Mouse (Mus musculus) spleen, adult 12 weeks (tissue): Measurements from ENCODE around the gene Prok1.

Experiments used
- DNase-seq: peaks from one replicate; pipeline ENCODE4 v3.0.0; 2022; ENCODE audit warnings: low spot score

The Prok1 gene

GRCm38 (mm10) chr3:107239607-107240006 is at the start of gene Prok1:
Gene Prok1 (minus strand): TSS chr3:107239707.
- no peak for DNase-seq

GRCm38 (mm10) chr3:107287346-107287745 is 47.8 kb upstream of the Prok1 start:
- no peak for DNase-seq

- no peak for DNase-seq
Measured at GRCm38 (mm10) chr3:107286123-107286522, 46.6 kb upstream of the Prok1 start.

DNA sequence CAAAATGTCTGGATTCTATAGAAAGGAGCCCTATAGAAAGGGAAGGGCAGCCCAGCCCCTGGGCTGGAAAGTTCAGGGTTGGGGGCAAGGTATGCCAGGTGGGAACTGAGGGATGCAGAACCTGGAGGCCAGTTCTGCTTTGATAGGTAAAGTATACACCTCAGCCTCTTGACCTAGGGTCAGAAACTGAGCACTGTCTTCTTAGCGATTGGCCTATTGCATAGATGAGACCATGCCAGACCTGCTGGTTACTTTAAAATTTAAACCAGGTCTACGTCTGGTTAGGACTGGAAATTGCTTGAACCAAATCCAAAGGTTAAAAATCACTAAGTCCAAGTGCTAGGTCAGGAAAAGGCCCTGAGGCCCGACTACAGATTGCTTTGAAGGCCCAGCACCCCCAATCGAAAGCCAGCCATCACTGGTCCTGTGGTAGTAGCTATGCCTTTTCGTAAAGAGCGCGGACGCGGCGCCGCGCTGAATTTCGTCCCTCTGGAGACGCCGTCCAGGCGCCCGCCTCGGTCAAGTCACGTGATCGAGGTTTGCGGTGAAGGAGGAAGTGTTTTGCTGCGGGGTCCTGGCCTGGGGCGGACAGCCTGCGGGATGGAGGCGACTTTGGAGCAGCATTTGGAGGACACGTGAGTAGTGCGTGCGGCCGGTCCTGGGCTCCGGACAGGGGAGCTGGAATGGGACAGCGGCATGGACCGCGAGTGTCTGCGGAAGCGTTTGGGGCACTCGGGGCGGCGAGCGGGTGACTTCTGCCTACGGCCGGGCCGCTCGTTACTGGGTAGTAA is 39.2 kb upstream of the Prok1 start, which contains the start of gene Lamtor5:
TSS of gene Lamtor5 (plus strand) at position 380 of the 791 bp plus-strand sequence.
- peak; percentile 80 for DNase-seq

GRCm38 (mm10) chr3:107276626-107277025 is 37.1 kb upstream of the Prok1 start:
- DNase-seq: no peak

- DNase-seq: no peak
Measured at GRCm38 (mm10) chr3:107275996-107276395, 36.5 kb upstream of the Prok1 start.

- DNase-seq: no peak
Measured at GRCm38 (mm10) chr3:107275351-107275750, 35.8 kb upstream of the Prok1 start.

DNA sequence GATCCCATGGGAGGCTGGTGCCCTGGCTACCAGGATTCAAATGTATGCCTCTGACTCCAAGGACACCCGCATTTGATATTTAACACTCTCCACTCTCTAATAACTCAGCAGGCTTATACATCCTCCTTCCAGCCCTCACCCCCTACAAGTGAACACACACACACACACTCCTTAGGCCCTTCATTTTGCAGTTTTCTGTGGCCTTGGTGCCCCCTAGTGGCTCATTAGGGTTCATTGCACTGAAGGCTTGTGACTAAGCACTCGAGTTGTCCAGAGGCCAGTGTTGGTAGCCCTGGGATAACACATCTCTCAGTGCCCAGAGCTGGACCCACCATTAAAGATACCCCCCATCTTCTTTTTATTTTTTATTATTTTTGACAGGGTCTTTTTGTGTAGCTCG is 34.3 kb upstream of the Prok1 start:
- peak; percentile 20 for DNase-seq

- DNase-seq: no peak
Measured at GRCm38 (mm10) chr3:107272433-107272832, 32.9 kb upstream of the Prok1 start.

DNA sequence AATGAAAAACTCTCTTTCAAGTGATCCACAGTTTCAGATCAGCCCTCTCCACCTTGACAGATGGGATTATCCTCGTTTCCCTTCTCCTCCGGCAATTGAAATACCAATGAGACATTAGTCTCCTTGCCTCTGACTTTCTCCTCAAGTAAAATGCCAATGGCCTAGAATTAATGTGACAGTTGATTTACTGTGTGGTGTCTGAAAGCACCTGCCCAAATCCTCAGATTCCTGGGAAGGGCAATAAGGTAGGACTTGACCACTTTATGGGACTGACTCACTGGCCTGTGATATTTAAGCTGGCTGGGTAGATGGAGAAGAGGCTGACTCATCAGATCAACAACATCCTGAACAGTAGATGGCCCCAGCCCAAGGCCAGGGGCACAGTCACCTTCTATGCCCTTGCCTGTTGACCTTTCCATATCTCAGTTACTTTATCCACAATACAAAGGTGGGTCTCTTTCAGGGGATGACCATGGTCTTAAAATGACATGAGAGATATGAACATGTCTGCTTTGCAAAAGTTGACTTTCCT is 27.4 kb upstream of the Prok1 start:
- no peak for DNase-seq

DNA sequence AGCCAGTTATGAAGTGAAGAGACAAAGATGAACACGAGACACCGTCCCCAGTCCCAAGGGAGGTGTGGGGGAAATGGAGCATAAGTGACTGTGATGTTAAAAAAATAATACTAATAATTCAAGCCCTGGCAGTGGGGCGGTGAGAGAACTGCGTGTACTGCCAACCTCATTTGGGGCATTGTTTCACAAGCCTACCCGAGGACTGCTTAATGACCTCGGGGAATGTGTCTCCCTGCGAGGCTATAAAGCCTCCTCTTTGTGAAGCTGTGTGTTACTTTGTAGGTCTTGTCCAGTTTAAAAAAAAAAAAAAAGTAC is 22.3 kb upstream of the Prok1 start:
- DNase-seq: no peak

DNA sequence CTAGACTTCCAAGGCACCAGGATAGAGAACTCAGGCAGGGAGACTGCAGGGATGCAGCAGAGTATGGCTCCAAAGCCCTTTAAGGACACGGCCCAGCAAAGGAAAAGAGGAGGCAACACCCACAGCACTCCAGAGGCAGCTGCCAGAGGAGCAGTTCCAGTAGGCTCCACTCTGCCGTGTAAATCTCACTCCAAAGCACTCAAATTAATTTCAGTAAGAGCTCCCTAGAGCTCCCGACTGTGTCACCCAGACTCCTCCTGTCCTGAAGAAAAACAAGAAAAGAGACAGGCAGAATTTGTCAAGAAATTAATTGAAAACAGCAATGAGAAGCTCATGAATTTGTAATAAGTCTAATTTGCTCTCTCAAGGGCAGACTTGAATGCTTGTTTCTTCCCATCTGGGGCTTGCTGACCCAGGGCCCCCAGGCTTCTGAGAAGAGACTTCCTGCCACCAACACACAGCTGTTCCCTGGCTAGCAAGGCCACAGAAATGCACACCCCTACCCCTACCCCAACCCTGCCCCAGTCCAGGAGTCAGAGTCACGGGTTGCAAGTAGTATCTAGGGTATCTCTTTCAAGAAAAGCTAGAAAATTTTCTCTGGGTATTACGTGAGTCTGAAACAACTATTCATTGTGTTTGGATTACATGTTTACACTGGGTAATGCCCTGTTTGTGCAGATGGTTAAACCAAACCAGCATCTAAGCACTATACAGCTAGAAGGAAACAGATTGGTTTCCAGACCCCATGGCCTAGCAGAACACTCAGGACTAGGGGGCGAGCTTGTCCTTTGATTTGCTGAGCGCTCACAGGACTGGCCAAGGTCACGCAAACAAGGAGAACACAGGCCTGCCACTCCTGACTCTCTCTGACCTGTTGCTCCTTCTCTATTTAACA is 21.7 kb upstream of the Prok1 start:
- DNase-seq: no peak

GRCm38 (mm10) chr3:107257924-107258323 is 18.4 kb upstream of the Prok1 start:
- no peak for DNase-seq

DNA sequence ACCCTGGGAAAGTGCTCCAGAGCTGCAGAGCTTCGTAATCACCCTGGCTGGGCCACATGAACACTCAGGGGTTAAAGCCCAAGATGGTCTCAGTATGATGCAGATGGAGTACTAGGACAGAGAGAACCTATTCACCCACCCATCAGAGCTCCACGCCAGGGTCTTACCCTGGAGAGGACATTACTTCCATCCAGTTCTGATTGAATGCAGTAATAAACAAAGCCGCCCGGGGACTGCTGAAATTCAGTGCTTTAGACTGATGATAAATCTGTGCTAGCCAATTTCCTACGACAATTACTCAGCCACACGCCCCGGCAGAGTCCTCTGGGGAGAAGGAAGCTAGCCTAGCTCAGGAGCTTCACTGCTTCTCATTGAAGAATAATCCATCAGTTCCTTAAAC is 17.2 kb upstream of the Prok1 start:
- no peak for DNase-seq

GRCm38 (mm10) chr3:107255992-107256391 is 16.5 kb upstream of the Prok1 start:
- no peak for DNase-seq

DNA sequence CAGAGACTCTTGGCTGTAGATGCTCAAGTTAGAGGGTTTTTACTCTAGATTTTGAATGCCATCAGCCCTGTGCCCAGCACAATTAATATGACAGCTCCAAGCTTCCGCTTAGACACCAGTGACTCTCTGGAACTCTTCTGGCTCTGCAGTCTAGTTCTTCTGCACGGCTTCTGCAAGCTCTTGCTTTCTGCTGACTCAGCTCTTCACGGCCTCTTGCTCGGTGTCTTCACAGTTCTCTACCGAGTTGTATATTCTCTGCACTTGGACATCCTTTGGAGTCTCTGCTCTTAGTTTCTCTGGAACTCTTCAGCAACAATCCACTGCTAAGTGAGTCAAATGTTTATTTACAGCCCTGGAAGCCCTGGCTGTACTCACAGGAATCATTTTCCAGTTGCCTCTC is 14.4 kb upstream of the Prok1 start:
- DNase-seq: no peak

DNA sequence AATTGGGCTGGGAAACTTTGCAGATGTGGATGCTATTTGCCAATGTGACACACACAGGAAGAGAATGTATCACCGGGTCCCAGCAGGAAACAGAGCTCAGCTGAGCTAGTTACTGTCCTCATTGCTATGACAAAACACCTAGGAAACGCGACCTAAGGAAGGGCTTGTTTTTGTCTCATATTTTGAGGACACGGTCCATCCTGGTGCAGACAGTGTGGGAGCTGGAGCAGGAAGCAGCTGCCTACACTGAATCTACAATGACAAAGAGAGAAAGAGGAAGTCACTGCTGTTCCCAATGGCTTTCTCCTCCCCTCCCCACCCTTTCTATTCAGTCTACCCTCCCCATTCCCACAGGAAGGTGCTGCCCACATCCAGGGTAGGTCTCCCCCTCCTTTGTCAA is 12.5 kb upstream of the Prok1 start:
- DNase-seq: no peak

DNA sequence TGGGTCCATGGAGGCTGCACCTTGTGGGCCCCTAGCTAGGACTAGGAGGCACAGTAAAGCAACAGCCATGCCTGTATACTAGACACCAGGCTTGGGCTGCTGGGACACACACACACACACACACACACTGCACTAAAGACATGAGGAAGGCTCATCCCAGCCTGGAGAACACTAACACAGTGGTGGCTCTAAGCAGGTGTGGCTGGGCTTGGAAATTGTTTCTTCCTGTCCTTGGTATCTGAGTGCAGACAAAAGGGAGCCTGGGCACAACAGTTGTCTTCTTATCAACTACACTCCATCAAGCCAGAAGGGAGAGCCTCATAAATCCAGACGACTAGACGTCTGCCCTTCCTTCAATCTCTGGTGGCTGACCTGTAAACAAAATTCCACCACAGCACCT is 10.8 kb upstream of the Prok1 start:
- DNase-seq: no peak

DNA sequence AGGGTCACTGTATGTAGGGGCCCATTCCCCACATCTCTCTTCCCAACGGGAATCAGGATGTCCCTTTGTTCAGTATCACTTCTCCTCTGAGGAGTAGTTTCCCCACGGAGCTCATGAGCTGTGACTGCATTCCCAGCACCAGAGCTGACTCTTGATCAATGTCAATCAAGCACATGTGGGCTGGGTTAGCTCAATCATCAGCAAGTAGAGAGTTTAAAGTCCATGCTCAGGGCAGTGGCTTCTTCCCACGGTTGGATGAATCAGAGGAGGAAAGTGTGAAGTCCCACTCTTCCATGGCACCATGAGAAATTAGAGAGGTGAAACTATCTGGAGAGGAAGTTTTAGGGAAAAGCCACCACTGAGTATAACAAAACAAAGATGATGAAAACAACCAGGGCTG is 9.5 kb upstream of the Prok1 start:
- DNase-seq: no peak

DNA sequence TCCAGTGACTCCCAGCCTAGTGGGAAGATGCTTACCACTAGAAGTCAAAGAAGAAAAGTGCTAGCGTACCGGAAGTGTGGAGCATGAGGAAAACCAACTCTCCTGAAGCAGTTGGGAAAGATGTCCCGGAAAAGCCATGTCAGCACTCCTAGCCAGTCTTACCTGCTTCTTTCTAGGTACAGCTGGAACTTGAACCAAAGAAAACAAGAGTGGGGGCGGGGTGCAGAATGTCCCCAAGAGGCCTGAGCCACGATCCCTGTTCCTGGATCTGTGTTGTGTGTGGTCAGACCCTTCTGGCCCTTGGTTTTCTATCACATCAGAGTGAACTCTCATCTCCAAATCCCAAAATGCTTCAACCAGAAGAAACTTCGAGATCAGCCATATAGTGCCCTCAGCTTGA is 7.4 kb upstream of the Prok1 start:
- DNase-seq: no peak

GRCm38 (mm10) chr3:107241389-107242094 is 2.0 kb upstream of the Prok1 start:
- DNase-seq: no peak

DNA sequence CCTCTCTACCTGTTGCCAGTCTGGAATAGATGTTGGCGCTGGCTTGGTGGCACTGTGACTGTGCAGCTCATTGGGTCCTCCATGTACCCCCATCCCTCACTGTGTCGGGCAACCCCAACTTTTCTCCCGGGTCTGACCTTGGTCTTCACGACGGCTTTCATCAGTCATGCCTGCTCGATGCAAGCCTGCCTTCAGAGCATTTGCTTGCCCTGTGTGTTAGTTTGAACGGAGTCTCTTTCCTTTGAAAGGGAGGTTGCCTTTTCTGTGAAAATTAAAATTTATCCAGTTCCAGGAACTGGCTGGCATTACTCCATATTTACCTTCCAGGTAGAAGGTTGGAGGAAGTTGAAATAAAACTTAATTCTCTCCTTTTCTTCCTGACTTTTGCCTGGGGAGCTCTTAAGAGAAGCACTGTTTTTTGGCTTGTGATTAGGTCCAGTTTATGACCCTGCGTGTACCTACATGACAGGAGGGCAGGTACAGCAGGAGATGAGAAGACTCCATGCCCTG is 981 bp downstream of the Prok1 start:
- DNase-seq: no peak
